Mouse (Mus musculus) testis, adult 2 months (tissue): ENCODE measurements around the gene D630045J12Rik. TPM values are rescaled to one million over a fixed set of nuclear protein-coding genes. Genes with fewer than 3 reads are reported as not detected.

Experiments
- H3K27ac ChIP-seq: fragments of 200-500 bp; 2 replicates; pipeline ENCODE4 v1.5.1; 2012; ENCODE audit warnings: low read depth, low read length; ENCODE audit not compliant: control insufficient read depth, insufficient read depth
- H3K27me3 ChIP-seq: fragments of 200-500 bp; 2 replicates; pipeline ENCODE4 v1.6.1; 2012; ENCODE audit warnings: mild to moderate bottlenecking, low read length, moderate library complexity; ENCODE audit not compliant: control insufficient read depth, insufficient read depth
- H3K36me3 ChIP-seq: fragments of 200-500 bp; 2 replicates; pipeline ENCODE4 v1.6.1; 2012; ENCODE audit warnings: mild to moderate bottlenecking, low read length; ENCODE audit not compliant: control insufficient read depth, insufficient read depth
- H3K4me1 ChIP-seq: fragments of 200-500 bp; 2 replicates; pipeline ENCODE4 v1.6.1; 2012; ENCODE audit warnings: low read length; ENCODE audit not compliant: control insufficient read depth, insufficient read depth
- H3K4me3 ChIP-seq: fragments of 200-500 bp; 2 replicates; pipeline ENCODE4 v1.5.1; 2012; ENCODE audit warnings: low read depth, mild to moderate bottlenecking, low read length, moderate library complexity, mixed read lengths; ENCODE audit not compliant: control insufficient read depth
- CTCF ChIP-seq: fragments of 200-500 bp; IDR thresholded peaks from 2 replicates; pipeline ENCODE4 v1.5.1; 2012; ENCODE audit warnings: low read depth, mild to moderate bottlenecking, inconsistent platforms, low read length, moderate library complexity; ENCODE audit not compliant: control insufficient read depth, insufficient read depth, insufficient replicate concordance
- POLR2A ChIP-seq: fragments of 200-500 bp; IDR thresholded peaks from 2 replicates; pipeline ENCODE4 v1.6.1; 2012; ENCODE audit warnings: low read depth, mild to moderate bottlenecking, inconsistent platforms, low read length, moderate library complexity; ENCODE audit not compliant: control insufficient read depth
- polyA plus RNA-seq: library from polyadenylated mRNA; depleted of rRNA; stranded (reverse); fragments of >200 nt; gene quantifications from 2 replicates; pipeline ENCODE4 v1.2.3, GENCODE M21; 2012

The D630045J12Rik gene
- polyA plus RNA-seq, 1 experiment: 3.4 TPM

GRCm38 (mm10) chr6:38147301-38147700 is 106.5 kb downstream of the D630045J12Rik start:
- TF ChIP-seq CTCF (no peak), POLR2A (no peak)
- no peak overlapping the region for H3K4me3 ChIP-seq
- H3K4me1 ChIP-seq: peaks cover 2% of the 10 kb centered on the region; the same call in 1 of the 2 replicates
- H3K27me3 ChIP-seq: no peaks in the 10 kb centered on the region
- H3K36me3 ChIP-seq: no peaks in the 10 kb centered on the region
- no peak overlapping the region for H3K27ac ChIP-seq

GRCm38 (mm10) chr6:38145463-38146065 is 108.2 kb downstream of the D630045J12Rik start:
- H3K27ac ChIP-seq: no peak overlapping the region
- H3K27me3 ChIP-seq: no peaks in the 10 kb centered on the region
- no peak overlapping the region for H3K4me3 ChIP-seq
- H3K36me3 ChIP-seq: no peaks in the 10 kb centered on the region
- no peak for TF ChIP-seq POLR2A
- no peak for TF ChIP-seq CTCF
- peaks cover 2% of the 10 kb centered on the region; the same call in 1 of the 2 replicates for H3K4me1 ChIP-seq

GRCm38 (mm10) chr6:38144161-38144998 is 109.4 kb downstream of the D630045J12Rik start:
- Histone ChIP-seq H3K4me1 (peaks cover 2% of the 10 kb centered on the region; the same call in 1 of the 2 replicates), H3K27ac (no peak overlapping the region), H3K4me3 (no peak overlapping the region), H3K36me3 (no peaks in the 10 kb centered on the region), H3K27me3 (no peaks in the 10 kb centered on the region)
- no peak for TF ChIP-seq POLR2A
- no peak for TF ChIP-seq CTCF

GRCm38 (mm10) chr6:38140402-38140801 is 113.4 kb downstream of the D630045J12Rik start:
- Histone ChIP-seq H3K4me1 (peaks cover 1% of the 10 kb centered on the region; the same call in 1 of the 2 replicates), H3K27me3 (no peaks in the 10 kb centered on the region), H3K27ac (no peak overlapping the region), H3K4me3 (no peak overlapping the region), H3K36me3 (no peaks in the 10 kb centered on the region)
- TF ChIP-seq CTCF (no peak), POLR2A (no peak)

- no peak overlapping the region for H3K4me3 ChIP-seq
- no peak overlapping the region for H3K27ac ChIP-seq
- no peaks in the 10 kb centered on the region for H3K36me3 ChIP-seq
- no peak for TF ChIP-seq CTCF
- TF ChIP-seq POLR2A: no peak
- H3K4me1 ChIP-seq: no peaks in the 10 kb centered on the region
- no peaks in the 10 kb centered on the region for H3K27me3 ChIP-seq
These were observed 114.7 kb downstream of the D630045J12Rik start for GRCm38 (mm10) chr6:38139086-38139485.

GRCm38 (mm10) chr6:38134806-38135559 is 118.8 kb downstream of the D630045J12Rik start:
- Histone ChIP-seq H3K27ac (no peak overlapping the region), H3K27me3 (no peaks in the 10 kb centered on the region), H3K4me1 (no peaks in the 10 kb centered on the region), H3K36me3 (no peaks in the 10 kb centered on the region), H3K4me3 (no peak overlapping the region)
- TF ChIP-seq CTCF: no peak
- no peak for TF ChIP-seq POLR2A

GRCm38 (mm10) chr6:38131801-38132231 is 122.0 kb downstream of the D630045J12Rik start:
- no peaks in the 10 kb centered on the region for H3K27me3 ChIP-seq
- TF ChIP-seq CTCF (no peak), POLR2A (no peak)
- no peaks in the 10 kb centered on the region for H3K4me1 ChIP-seq
- H3K4me3 ChIP-seq: no peak overlapping the region
- no peaks in the 10 kb centered on the region for H3K36me3 ChIP-seq
- H3K27ac ChIP-seq: no peak overlapping the region
